Mouse (Mus musculus) MEL (cell line): ENCODE data around the gene Ryr3.

Experiments used
- CTCF ChIP-seq, 3 experiments: IDR thresholded peaks in 2 of 3; conservative IDR thresholded peaks in 1 of 3; 2 replicates each; pipeline ENCODE4 v1.5.1; 2011 to 2012; ENCODE audit warnings: low read length in 3 of 3, low read depth in 2 of 3, mild to moderate bottlenecking in 2 of 3, improper control_type of control experiment in 1 of 3, inconsistent platforms in 1 of 3, mixed read lengths in 1 of 3, moderate library complexity in 1 of 3; ENCODE audit not compliant: control insufficient read depth in 1 of 3, insufficient read depth in 1 of 3, poor library complexity in 1 of 3, severe bottlenecking in 1 of 3
- E2F4 ChIP-seq: IDR thresholded peaks from 2 replicates; pipeline ENCODE4 v1.6.1; 2011; ENCODE audit warnings: low read depth, low read length, improper control_type of control experiment, borderline replicate concordance
- ETS1 ChIP-seq: IDR thresholded peaks from 2 replicates; pipeline ENCODE4 v1.6.1; 2012; ENCODE audit warnings: low read depth, mild to moderate bottlenecking, inconsistent platforms, low read length, improper control_type of control experiment, moderate library complexity
- MAX ChIP-seq: IDR thresholded peaks from 2 replicates; pipeline ENCODE4 v1.6.1; 2011; ENCODE audit warnings: low read length, improper control_type of control experiment
- MEF2A ChIP-seq: IDR thresholded peaks from 2 replicates; pipeline ENCODE4 v1.6.1; 2014; ENCODE audit warnings: low read depth, mild to moderate bottlenecking, inconsistent platforms, low read length, improper control_type of control experiment; ENCODE audit not compliant: poor library complexity, insufficient replicate concordance, severe bottlenecking; ENCODE audit errors: extremely low read depth
- NELFE ChIP-seq: IDR thresholded peaks from 2 replicates; pipeline ENCODE4 v1.6.1; 2011; ENCODE audit warnings: low read depth, low read length, improper control_type of control experiment
- POLR2A ChIP-seq, 2 experiments: IDR thresholded peaks; 2 replicates each; pipeline ENCODE4 v1.6.1; 2011 to 2012; ENCODE audit warnings: low read length in 2 of 2, mild to moderate bottlenecking in 2 of 2, control low read depth in 1 of 2, improper control_type of control experiment in 1 of 2, low read depth in 1 of 2, moderate library complexity in 1 of 2; ENCODE audit not compliant: control insufficient read depth in 1 of 2, insufficient read depth in 1 of 2, poor library complexity in 1 of 2
- TCF12 ChIP-seq: IDR thresholded peaks from 2 replicates; pipeline ENCODE4 v1.6.1; 2014; ENCODE audit warnings: low read depth, mild to moderate bottlenecking, inconsistent platforms, low read length, improper control_type of control experiment, moderate library complexity
- ZC3H11A ChIP-seq: IDR thresholded peaks from 2 replicates; pipeline ENCODE4 v1.6.1; 2012; ENCODE audit warnings: low read depth, mild to moderate bottlenecking, inconsistent platforms, low read length, improper control_type of control experiment
- ZNF384 ChIP-seq: IDR thresholded peaks from 2 replicates; pipeline ENCODE4 v1.6.1; 2012; ENCODE audit warnings: low read depth, mild to moderate bottlenecking, inconsistent platforms, low read length, improper control_type of control experiment

GRCm38 (mm10) chr2:113076396-113076795 is 140.5 kb downstream of the Ryr3 start:
- TF ChIP-seq CTCF (IDR thresholded peaks at IDR 0.05 in 2 of 3, conservative IDR thresholded peaks at IDR 0.05 in 1 of 3; ENCODE audit: control insufficient read depth in 1 of 3, insufficient read depth in 1 of 3, low read depth in 2 of 3, low read length in 3 of 3, poor library complexity in 1 of 3, severe bottlenecking in 1 of 3): no peak
- no peak for TF ChIP-seq NELFE
- TF ChIP-seq ZC3H11A: no peak
- TF ChIP-seq ZNF384: no peak
- TF ChIP-seq TCF12: no peak
- TF ChIP-seq MAX: no peak
- TF ChIP-seq POLR2A (IDR thresholded peaks at IDR 0.05; ENCODE audit: control insufficient read depth in 1 of 2, insufficient read depth in 1 of 2, low read depth in 1 of 2, low read length in 2 of 2, poor library complexity in 1 of 2): no peak
- no peak for TF ChIP-seq E2F4
- no peak for TF ChIP-seq MEF2A
- no peak for TF ChIP-seq ETS1
